Mouse (Mus musculus): Measurements from ENCODE around the gene Cox5a. TPM values are rescaled to one million over a fixed set of nuclear protein-coding genes. Genes with fewer than 3 reads are reported as not detected.

The Cox5a gene
- total and polyA plus RNA-seq, 2 experiments from 2014 or later, result 1,154 to 4,139 TPM

DNA sequence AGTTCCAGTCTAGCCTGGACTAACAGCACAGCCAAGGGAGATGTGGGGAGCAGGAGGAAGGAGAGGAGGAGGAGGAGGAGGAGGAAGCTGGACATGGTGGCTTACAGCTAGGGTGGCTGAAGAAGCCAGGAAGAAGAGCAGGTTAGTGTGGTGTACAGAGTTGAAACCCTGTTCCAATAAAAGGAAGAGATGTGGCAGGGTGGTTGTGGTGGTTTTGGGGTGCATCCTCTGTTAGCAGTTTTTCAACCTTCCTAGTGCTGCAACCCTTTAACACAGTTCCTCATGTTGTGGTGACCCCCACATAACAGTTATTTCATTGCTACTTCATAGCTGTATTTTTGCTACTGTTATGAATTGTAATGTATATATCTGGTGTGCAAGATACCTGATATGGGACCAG, 3.4 kb downstream of the Cox5a start:
- no peaks in the 10 kb centered on the region for H3K27me3 ChIP-seq (ENCODE audit: control insufficient read depth, insufficient read depth, low read length)

DNA sequence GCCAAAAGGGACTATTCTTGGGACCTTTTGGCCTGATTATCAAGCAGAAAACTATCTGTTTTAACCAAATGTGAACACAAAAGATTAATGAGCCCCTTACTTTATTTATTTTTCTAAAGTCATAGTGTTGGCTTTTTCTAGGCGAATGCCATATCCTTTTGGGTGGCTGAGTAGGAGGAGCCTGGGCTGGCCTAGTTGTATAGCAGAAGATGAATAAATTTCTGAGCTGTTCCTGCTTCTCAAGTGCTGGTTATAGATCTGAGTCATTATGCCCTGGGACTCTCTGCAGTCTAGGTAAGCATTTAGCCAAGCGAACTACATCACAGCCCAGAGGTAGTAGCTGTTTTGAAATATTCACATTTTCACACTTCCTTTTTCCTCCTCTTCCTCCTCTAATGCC, 4.4 kb downstream of the Cox5a start:
- no peaks in the 10 kb centered on the region for H3K9me3 ChIP-seq (replicated peaks; ENCODE audit: control insufficient read depth, low read length)
- peaks cover 37% of the 10 kb centered on the region; the same call in 1 of the 2 replicates for H3K4me1 ChIP-seq (ENCODE audit: control insufficient read depth, insufficient read depth)
- 36% methylated on average over 2 of the region's 2 CpGs for WGBS
- DNase-seq (ENCODE audit: low spot score) (no peak), ATAC-seq (ENCODE audit: insufficient read depth, low read depth) (no peak)
- H3K4me2 ChIP-seq (ENCODE audit: low read depth, low read length), result peak overlapping the region; percentile 11; the same call in 1 of the 2 replicates
- H3K27ac ChIP-seq (ENCODE audit: low read depth), result no peak overlapping the region
- no peak overlapping the region for H3K4me3 ChIP-seq (ENCODE audit: low read depth, low read length)
- peaks cover 19% of the 10 kb centered on the region; the same call in 1 of the 2 replicates for H3K36me3 ChIP-seq (replicated peaks; ENCODE audit: control insufficient read depth, insufficient read depth, low read length)
- H3K9ac ChIP-seq (replicated peaks; ENCODE audit: low read depth, low read length), result no peak overlapping the region
- TF ChIP-seq EP300 (IDR thresholded peaks at IDR 0.05; ENCODE audit: low read depth) (no peak), CTCF (IDR thresholded peaks at IDR 0.05; ENCODE audit: low read depth) (no peak)
- no peaks in the 10 kb centered on the region for H3K27me3 ChIP-seq (ENCODE audit: control insufficient read depth, insufficient read depth, low read length)

More for the DNA sequence above, 3.4 kb downstream of the Cox5a start:
- TF ChIP-seq EP300 (IDR thresholded peaks at IDR 0.05; ENCODE audit: low read depth), result no peak
- TF ChIP-seq CTCF (IDR thresholded peaks at IDR 0.05; ENCODE audit: low read depth), result no peak
- Histone ChIP-seq H3K4me2 (ENCODE audit: low read depth, low read length) (peak overlapping the region; percentile 60), H3K4me3 (ENCODE audit: low read depth, low read length) (0 out of 2 replicates have a peak overlapping the region, but pooled peaks have one; percentile 13), H3K36me3 (replicated peaks; ENCODE audit: control insufficient read depth, insufficient read depth, low read length) (peaks cover 11% of the 10 kb centered on the region; the same call in 1 of the 2 replicates), H3K4me1 (ENCODE audit: control insufficient read depth, insufficient read depth) (peaks cover 38% of the 10 kb centered on the region; the same call in 1 of the 2 replicates), H3K27ac (ENCODE audit: low read depth) (no peak overlapping the region), H3K9me3 (replicated peaks; ENCODE audit: control insufficient read depth, low read length) (no peaks in the 10 kb centered on the region), H3K9ac (replicated peaks; ENCODE audit: low read depth, low read length) (no peak overlapping the region)
- DNase-seq (ENCODE audit: low spot score), result no peak
- no peak for ATAC-seq (ENCODE audit: insufficient read depth, low read depth)

DNA sequence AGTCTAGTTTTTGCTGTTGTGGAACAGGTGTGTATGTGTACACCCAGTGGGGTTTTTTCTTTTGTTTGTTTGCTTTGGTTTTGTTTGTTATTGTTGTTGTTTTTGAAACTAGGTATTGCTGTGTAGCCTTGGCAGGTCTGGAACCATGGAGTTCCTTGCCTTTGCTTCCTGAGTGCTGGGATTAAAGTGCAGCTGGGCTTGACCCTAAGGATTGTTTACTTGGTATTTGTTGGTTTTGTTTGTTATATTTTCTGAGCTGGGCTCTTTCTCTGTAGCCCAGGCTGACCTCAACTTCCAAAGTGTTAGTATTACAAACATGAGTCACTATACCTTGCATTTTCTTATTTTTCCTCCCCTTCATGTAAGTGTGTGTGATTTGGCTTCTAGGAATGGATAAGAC, 5.4 kb downstream of the Cox5a start:
- no peak overlapping the region for H3K9ac ChIP-seq (replicated peaks; ENCODE audit: low read depth, low read length)
- no peak overlapping the region for H3K4me3 ChIP-seq (ENCODE audit: low read depth, low read length)
- H3K27ac ChIP-seq (ENCODE audit: low read depth), result no peak overlapping the region
- H3K27me3 ChIP-seq (ENCODE audit: control insufficient read depth, insufficient read depth, low read length), result no peaks in the 10 kb centered on the region
- H3K36me3 ChIP-seq (replicated peaks; ENCODE audit: control insufficient read depth, insufficient read depth, low read length), result peaks cover 27% of the 10 kb centered on the region
- H3K9me3 ChIP-seq (replicated peaks; ENCODE audit: control insufficient read depth, low read length), result no peaks in the 10 kb centered on the region
- peaks cover 34% of the 10 kb centered on the region; the same call in 1 of the 2 replicates for H3K4me1 ChIP-seq (ENCODE audit: control insufficient read depth, insufficient read depth)
- no peak for DNase-seq (ENCODE audit: low spot score)
- no peak overlapping the region for H3K4me2 ChIP-seq (ENCODE audit: low read depth, low read length)
- TF ChIP-seq EP300 (IDR thresholded peaks at IDR 0.05; ENCODE audit: low read depth) (no peak), CTCF (IDR thresholded peaks at IDR 0.05; ENCODE audit: low read depth) (no peak)
- ATAC-seq (ENCODE audit: insufficient read depth, low read depth), result no peak

DNA sequence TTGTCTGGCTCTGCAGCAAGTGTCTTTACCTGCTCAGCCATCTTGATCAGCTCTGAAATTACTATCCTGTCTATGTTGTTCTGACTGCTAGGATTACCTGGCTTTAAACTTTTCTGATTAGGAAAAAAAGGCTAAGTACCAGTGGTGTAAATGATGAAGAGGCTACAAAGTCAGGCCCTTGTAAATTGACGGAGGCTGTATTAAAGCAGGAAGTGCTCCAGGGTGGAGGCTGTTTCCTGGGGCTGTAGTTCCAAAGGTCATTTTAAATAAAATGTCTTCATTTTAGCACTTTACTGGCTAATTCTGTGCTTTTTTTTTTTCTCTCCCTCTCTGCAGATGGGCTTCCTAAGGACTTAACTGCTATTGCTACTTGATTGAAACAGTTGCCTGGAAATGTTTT, 10.9 kb downstream of the Cox5a start:
- no peaks in the 10 kb centered on the region for H3K27me3 ChIP-seq (ENCODE audit: control insufficient read depth, insufficient read depth, low read length)
- peaks cover 4% of the 10 kb centered on the region; the same call in 1 of the 2 replicates for H3K4me1 ChIP-seq (ENCODE audit: control insufficient read depth, insufficient read depth)
- no peak for TF ChIP-seq EP300 (IDR thresholded peaks at IDR 0.05; ENCODE audit: low read depth)
- no peak for TF ChIP-seq CTCF (IDR thresholded peaks at IDR 0.05; ENCODE audit: low read depth)
- H3K4me2 ChIP-seq (ENCODE audit: low read depth, low read length), result no peak overlapping the region
- H3K27ac ChIP-seq (ENCODE audit: low read depth), result peak overlapping the region; percentile 59
- H3K9me3 ChIP-seq (replicated peaks; ENCODE audit: control insufficient read depth, low read length), result no peaks in the 10 kb centered on the region
- 60% methylated on average over 1 of the region's 1 CpGs for WGBS
- no peak overlapping the region for H3K9ac ChIP-seq (replicated peaks; ENCODE audit: low read depth, low read length)
- DNase-seq (ENCODE audit: low spot score), result no peak
- no peak for ATAC-seq (ENCODE audit: insufficient read depth, low read depth)
- peaks cover 60% of the 10 kb centered on the region for H3K36me3 ChIP-seq (replicated peaks; ENCODE audit: control insufficient read depth, insufficient read depth, low read length)
- H3K4me3 ChIP-seq (ENCODE audit: low read depth, low read length), result no peak overlapping the region

DNA sequence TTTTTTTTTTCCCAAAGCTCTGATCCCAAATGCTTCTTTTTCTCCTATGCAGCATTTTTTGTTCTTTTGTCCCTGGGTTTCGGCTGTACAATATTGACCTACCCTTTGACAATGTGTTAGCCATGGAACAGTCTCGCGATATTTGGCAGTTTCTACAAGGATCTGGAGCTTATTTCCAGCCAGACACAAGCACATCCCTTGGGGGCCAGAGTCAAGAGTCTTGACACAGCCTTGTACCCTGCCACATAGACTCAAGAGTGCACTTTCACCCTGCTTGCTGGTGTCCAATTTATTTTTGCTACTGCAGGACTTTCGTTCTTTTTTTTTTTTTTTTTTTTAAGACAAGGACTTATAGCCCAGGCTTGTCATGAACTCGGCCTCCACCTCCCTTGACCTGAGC, 15.3 kb downstream of the Cox5a start:
- WGBS, result 84% methylated on average over 5 of the region's 5 CpGs
- DNase-seq (ENCODE audit: low spot score) (no peak), ATAC-seq (ENCODE audit: insufficient read depth, low read depth) (no peak)
- no peak overlapping the region for H3K4me2 ChIP-seq (ENCODE audit: low read depth, low read length)
- no peaks in the 10 kb centered on the region for H3K9me3 ChIP-seq (replicated peaks; ENCODE audit: control insufficient read depth, low read length)
- no peak overlapping the region for H3K9ac ChIP-seq (replicated peaks; ENCODE audit: low read depth, low read length)
- no peak overlapping the region for H3K4me3 ChIP-seq (ENCODE audit: low read depth, low read length)
- no peaks in the 10 kb centered on the region for H3K27me3 ChIP-seq (ENCODE audit: control insufficient read depth, insufficient read depth, low read length)
- TF ChIP-seq CTCF (IDR thresholded peaks at IDR 0.05; ENCODE audit: low read depth) (no peak), EP300 (IDR thresholded peaks at IDR 0.05; ENCODE audit: low read depth) (no peak)
- H3K4me1 ChIP-seq (ENCODE audit: control insufficient read depth, insufficient read depth), result peaks cover 13% of the 10 kb centered on the region
- peaks cover 52% of the 10 kb centered on the region for H3K36me3 ChIP-seq (replicated peaks; ENCODE audit: control insufficient read depth, insufficient read depth, low read length)
- no peak overlapping the region for H3K27ac ChIP-seq (ENCODE audit: low read depth)
